Mouse (Mus musculus): Measurements from ENCODE around the gene Intu. TPM values are rescaled to one million over a fixed set of nuclear protein-coding genes. Genes with fewer than 3 reads are reported as not detected.

Gene Intu
- polyA plus RNA-seq, 1 experiment from 2014 or later = 3.0 TPM

DNA sequence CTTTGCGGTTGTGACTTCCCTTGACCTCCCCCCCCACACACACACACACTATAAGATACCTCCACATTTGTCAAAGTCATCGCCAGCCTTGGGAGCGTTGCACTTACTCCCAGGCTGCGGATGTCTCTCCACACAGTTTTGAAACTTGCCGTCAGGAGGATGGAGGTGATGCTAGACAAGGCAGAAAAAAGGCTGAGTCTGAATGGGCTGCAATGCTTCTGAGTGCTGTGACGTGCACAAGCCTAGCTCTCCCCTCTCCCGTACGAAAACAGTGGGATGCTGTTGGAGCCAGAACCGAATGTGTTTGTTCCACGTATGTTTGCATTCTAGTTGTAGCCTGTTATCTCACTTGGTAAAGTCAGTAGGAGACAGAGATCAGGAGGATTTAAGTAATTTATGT is 162.3 kb downstream of the Intu start:
- H3K4me3 ChIP-seq (replicated peaks) = no peak overlapping the region
- H3K9me3 ChIP-seq = no peaks in the 10 kb centered on the region
- no peak for ATAC-seq (ENCODE audit: insufficient read depth, low FRiP score, low read depth)
- H3K27ac ChIP-seq = no peak overlapping the region
- WGBS = 78% methylated on average over 10 of the region's 10 CpGs
- H3K4me1 ChIP-seq = no peaks in the 10 kb centered on the region
- H3K36me3 ChIP-seq = no peaks in the 10 kb centered on the region
- H3K4me2 ChIP-seq = no peak overlapping the region
- H3K9ac ChIP-seq = no peak overlapping the region
- H3K27me3 ChIP-seq (replicated peaks) = no peaks in the 10 kb centered on the region

- Histone ChIP-seq H3K9ac (no peak overlapping the region), H3K27me3 (replicated peaks) (no peaks in the 10 kb centered on the region), H3K4me2 (no peak overlapping the region), H3K27ac (no peak overlapping the region), H3K36me3 (no peaks in the 10 kb centered on the region), H3K9me3 (no peaks in the 10 kb centered on the region), H3K4me3 (replicated peaks) (no peak overlapping the region), H3K4me1 (no peaks in the 10 kb centered on the region)
- ATAC-seq (ENCODE audit: insufficient read depth, low FRiP score, low read depth) = no peak
- WGBS = 69% methylated on average over 7 of the region's 7 CpGs
Measured at GRCm38 (mm10) chr3:40693960-40694359, 162.9 kb downstream of the Intu start.

DNA sequence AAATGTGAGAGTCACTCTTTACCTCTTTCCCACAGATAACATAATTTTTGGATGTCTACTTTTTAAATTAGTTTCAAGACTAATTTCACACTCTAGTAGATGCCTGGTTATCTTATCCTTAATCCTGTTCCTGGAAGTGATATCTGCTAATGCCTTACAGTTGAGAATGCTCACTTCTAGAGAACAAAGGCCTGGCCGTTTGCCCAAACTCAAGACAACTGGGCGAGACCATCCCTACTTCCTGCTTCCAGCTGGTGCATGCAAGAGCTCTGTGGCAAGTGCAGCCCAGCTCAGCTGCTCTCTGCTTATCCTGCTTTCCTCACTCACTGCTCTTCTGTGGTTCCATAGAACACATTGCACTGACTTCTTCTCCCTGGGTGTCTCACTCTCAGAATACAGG is 163.4 kb downstream of the Intu start:
- WGBS = 31% methylated on average over 2 of the region's 2 CpGs
- no peak overlapping the region for H3K4me3 ChIP-seq (replicated peaks)
- ATAC-seq (ENCODE audit: insufficient read depth, low FRiP score, low read depth) = no peak
- H3K4me1 ChIP-seq = no peaks in the 10 kb centered on the region
- H3K27ac ChIP-seq = no peak overlapping the region
- no peaks in the 10 kb centered on the region for H3K27me3 ChIP-seq (replicated peaks)
- no peak overlapping the region for H3K9ac ChIP-seq
- H3K4me2 ChIP-seq = no peak overlapping the region
- H3K36me3 ChIP-seq = no peaks in the 10 kb centered on the region
- no peaks in the 10 kb centered on the region for H3K9me3 ChIP-seq

DNA sequence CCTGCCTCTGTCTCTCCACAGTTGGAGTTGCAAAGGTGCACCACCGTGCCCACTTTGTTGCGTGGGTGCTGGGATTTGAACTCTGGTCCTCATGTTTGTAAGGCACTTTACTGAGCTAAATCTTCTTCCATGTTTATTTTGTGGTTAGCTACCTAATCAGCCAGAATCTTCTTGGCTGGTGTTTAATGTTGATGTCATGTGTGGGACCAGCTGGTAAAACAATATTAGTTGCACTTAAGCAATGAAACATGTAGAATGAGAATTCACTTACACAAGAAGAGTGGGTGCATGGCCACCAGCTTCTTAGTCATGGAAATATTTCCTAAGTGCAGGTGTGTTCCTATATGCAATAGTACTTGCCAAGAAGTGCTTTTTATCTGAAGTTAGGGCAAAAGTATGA is 164.1 kb downstream of the Intu start:
- Histone ChIP-seq H3K9me3 (no peaks in the 10 kb centered on the region), H3K4me3 (replicated peaks) (no peak overlapping the region), H3K27ac (no peak overlapping the region), H3K36me3 (no peaks in the 10 kb centered on the region), H3K9ac (no peak overlapping the region), H3K4me2 (no peak overlapping the region), H3K4me1 (no peaks in the 10 kb centered on the region), H3K27me3 (replicated peaks) (no peaks in the 10 kb centered on the region)
- no peak for ATAC-seq (ENCODE audit: insufficient read depth, low FRiP score, low read depth)
- WGBS = 91% methylated on average over 2 of the region's 2 CpGs

DNA sequence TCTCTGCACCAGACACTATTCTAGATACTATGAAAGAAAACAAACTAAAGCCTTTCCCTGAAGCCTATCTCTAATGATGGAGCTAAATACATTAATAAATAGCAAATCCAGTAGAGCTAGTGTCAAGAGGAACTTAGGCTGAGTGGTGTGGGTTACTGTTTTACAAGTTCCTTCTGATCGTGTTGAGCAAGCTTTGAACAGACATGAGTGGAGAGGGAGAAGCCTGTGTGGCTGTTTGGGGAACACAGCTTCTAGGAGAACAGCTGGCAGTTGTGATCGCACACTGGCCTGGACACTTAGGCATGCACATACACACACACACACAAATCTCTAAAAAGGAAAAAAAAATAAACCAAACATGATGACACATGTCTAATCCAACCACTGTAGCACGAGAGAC is 167.7 kb downstream of the Intu start:
- no peak overlapping the region for H3K9ac ChIP-seq
- H3K4me2 ChIP-seq = no peak overlapping the region
- H3K36me3 ChIP-seq = no peaks in the 10 kb centered on the region
- no peak overlapping the region for H3K27ac ChIP-seq
- no peak for ATAC-seq (ENCODE audit: insufficient read depth, low FRiP score, low read depth)
- 74% methylated on average over 3 of the region's 3 CpGs for WGBS
- H3K4me1 ChIP-seq = no peaks in the 10 kb centered on the region
- H3K4me3 ChIP-seq (replicated peaks) = no peak overlapping the region
- H3K27me3 ChIP-seq (replicated peaks) = no peaks in the 10 kb centered on the region
- no peaks in the 10 kb centered on the region for H3K9me3 ChIP-seq

- Histone ChIP-seq H3K27ac (no peak overlapping the region), H3K4me3 (replicated peaks) (no peak overlapping the region), H3K4me1 (no peaks in the 10 kb centered on the region), H3K4me2 (no peak overlapping the region), H3K9me3 (no peaks in the 10 kb centered on the region), H3K27me3 (replicated peaks) (no peaks in the 10 kb centered on the region), H3K9ac (no peak overlapping the region), H3K36me3 (no peaks in the 10 kb centered on the region)
- no peak for ATAC-seq (ENCODE audit: insufficient read depth, low FRiP score, low read depth)
- WGBS = 67% methylated on average over 5 of the region's 5 CpGs
Measured at GRCm38 (mm10) chr3:40704816-40705430, 173.8 kb downstream of the Intu start.

DNA sequence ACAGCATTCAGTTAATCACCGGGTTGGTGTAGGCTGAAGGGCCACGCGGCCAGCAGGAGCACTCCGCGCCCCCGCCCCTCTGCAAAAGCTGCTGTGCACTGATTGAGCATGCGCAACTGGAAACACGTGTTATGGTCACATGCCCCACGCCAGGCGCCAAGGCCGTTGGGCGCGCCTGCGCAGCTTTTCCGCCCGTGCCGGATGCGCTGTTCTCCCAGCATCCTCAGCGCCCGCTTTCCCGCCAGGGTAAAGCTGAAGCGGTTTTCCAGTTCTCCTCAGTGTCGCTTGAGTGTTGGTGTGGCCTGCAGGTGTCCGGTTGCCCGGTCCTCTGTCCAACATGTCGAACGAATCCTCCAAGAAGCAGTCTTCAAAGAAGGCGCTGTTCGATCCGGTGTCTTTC is 177.6 kb downstream of the Intu start, which contains the start of gene Slc25a31:
Gene Slc25a31 (plus strand): TSS at position 201 of the 400 bp plus-strand sequence.
- H3K4me2 ChIP-seq = no peak within 1 kb of the TSS
- no peak within 1 kb of the TSS for H3K27ac ChIP-seq
- no peaks in the 10 kb centered on the region for H3K4me1 ChIP-seq
- no peak within 1 kb of the TSS for H3K9ac ChIP-seq
- H3K27me3 ChIP-seq (replicated peaks) = no peaks in the 10 kb centered on the region
- H3K36me3 ChIP-seq = no peaks in the 10 kb centered on the region
- H3K4me3 ChIP-seq (replicated peaks) = no peak within 1 kb of the TSS
- ATAC-seq (ENCODE audit: insufficient read depth, low FRiP score, low read depth) = no peak
- no peaks in the 10 kb centered on the region for H3K9me3 ChIP-seq
- WGBS = 88% methylated on average over 30 of the region's 30 CpGs

DNA sequence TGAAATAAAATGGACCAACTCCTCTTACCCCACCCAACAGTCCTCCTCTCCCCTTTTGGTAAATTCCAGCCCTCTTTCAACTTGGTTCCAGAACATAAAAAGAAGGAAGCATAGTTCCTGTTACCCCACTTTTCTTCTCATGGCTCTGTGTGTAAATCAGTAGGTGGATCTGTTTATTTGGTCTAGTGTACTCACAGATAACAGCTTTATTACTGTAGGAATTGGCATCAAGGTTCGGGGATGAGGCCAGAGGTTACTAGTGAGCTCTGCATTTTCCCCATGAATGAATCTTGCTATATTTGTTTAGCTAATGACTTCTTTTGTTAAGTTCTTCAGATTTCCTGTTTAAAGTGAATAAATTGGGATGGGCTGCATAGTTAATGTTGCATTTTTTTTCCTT is 185.0 kb downstream of the Intu start:
- WGBS = 22% methylated on average over 1 of the region's 1 CpGs
- no peak overlapping the region for H3K9ac ChIP-seq
- ATAC-seq (ENCODE audit: insufficient read depth, low FRiP score, low read depth) = no peak
- H3K4me1 ChIP-seq = no peaks in the 10 kb centered on the region
- H3K4me2 ChIP-seq = no peak overlapping the region
- no peak overlapping the region for H3K4me3 ChIP-seq (replicated peaks)
- no peaks in the 10 kb centered on the region for H3K27me3 ChIP-seq (replicated peaks)
- no peaks in the 10 kb centered on the region for H3K36me3 ChIP-seq
- no peak overlapping the region for H3K27ac ChIP-seq
- H3K9me3 ChIP-seq = no peaks in the 10 kb centered on the region

DNA sequence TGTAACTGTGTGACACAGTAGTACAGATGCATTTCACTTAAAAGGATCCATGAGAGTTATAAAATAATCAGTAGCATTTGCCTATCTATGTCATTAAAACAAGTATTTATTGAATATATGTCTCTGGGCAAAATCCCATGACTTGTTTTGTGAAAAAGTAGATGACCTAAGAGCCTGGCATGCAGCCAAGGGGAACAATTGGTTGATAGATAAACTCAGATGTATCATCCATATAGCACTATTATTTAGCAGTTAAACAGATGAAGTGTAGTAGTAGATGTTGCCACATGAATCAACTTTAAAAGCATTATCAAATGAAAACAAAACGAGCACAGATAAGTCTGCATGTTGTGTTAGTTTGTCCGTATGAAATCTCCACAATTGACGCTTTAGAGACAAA is 187.9 kb downstream of the Intu start:
- H3K9me3 ChIP-seq = no peaks in the 10 kb centered on the region
- H3K4me2 ChIP-seq = no peak overlapping the region
- H3K27me3 ChIP-seq (replicated peaks) = no peaks in the 10 kb centered on the region
- no peaks in the 10 kb centered on the region for H3K4me1 ChIP-seq
- H3K9ac ChIP-seq = no peak overlapping the region
- ATAC-seq (ENCODE audit: insufficient read depth, low FRiP score, low read depth) = no peak
- WGBS = 70% methylated on average over 3 of the region's 3 CpGs
- H3K4me3 ChIP-seq (replicated peaks) = no peak overlapping the region
- no peaks in the 10 kb centered on the region for H3K36me3 ChIP-seq
- H3K27ac ChIP-seq = no peak overlapping the region

GRCm38 (mm10) chr3:40738381-40738912 is 207.4 kb downstream of the Intu start:
- WGBS = 72% methylated on average over 6 of the region's 6 CpGs
- H3K27ac ChIP-seq = no peak overlapping the region
- H3K4me2 ChIP-seq = no peak overlapping the region
- no peak for ATAC-seq (ENCODE audit: insufficient read depth, low FRiP score, low read depth)
- H3K9me3 ChIP-seq = no peaks in the 10 kb centered on the region
- H3K4me1 ChIP-seq = no peaks in the 10 kb centered on the region
- H3K4me3 ChIP-seq (replicated peaks) = no peak overlapping the region
- no peaks in the 10 kb centered on the region for H3K36me3 ChIP-seq
- H3K9ac ChIP-seq = no peak overlapping the region
- no peaks in the 10 kb centered on the region for H3K27me3 ChIP-seq (replicated peaks)

GRCm38 (mm10) chr3:40744024-40744835 is 213.1 kb downstream of the Intu start, which contains the start of gene Hspa4l:
Gene Hspa4l (plus strand): TSS chr3:40744495.
- 29% methylated on average over 16 of the region's 16 CpGs for WGBS
- H3K9me3 ChIP-seq = no peaks in the 10 kb centered on the region

More at GRCm38 (mm10) chr3:40744024-40744835, 213.1 kb downstream of the Intu start, which contains the start of gene Hspa4l:
- peak within 1 kb of the TSS; percentile 70 for H3K4me3 ChIP-seq (replicated peaks)
- peak within 1 kb of the TSS; percentile 98 for H3K4me2 ChIP-seq
- H3K9ac ChIP-seq = peak within 1 kb of the TSS; percentile 61
- no peaks in the 10 kb centered on the region for H3K4me1 ChIP-seq
- no peaks in the 10 kb centered on the region for H3K36me3 ChIP-seq
- H3K27me3 ChIP-seq (replicated peaks) = no peaks in the 10 kb centered on the region
- ATAC-seq (ENCODE audit: insufficient read depth, low FRiP score, low read depth) = no peak
- peak within 1 kb of the TSS; percentile 67 for H3K27ac ChIP-seq
